27 mouse cellular contexts compared by ENCODE assay signal in genomic region chr5:113966452-113967150, GRCm38 (mm10). TPM values are rescaled to one million over a fixed set of nuclear protein-coding genes. Genes with fewer than 3 reads are reported as not detected.
A peak's percentile ranks its signal among the peaks of the same experiment; 100 is the strongest.
DNase-seq lines count a peak whose midpoint lies in the region; ATAC-seq and TF ChIP-seq lines count a peak whose summit lies in the region.
"Had no signal": no experiment of that assay in that cellular context is flagged by ENCODE, and none has a peak within 500 bp of the region (broad histone marks: within the 10 kb centered on the region; RNA-seq: fewer than 3 reads in every experiment).

No protein-coding gene starts in this region.

- DNase-seq in heart, postnatal 4 days = no peak
- no peak for DNase-seq in layer of hippocampus, adult 9-11 months
- no peak for DNase-seq in adrenal gland, adult (ENCODE audit: inconsistent age in 2 of 2, low spot score in 1 of 2)
- DNase-seq: adrenal gland, adult 8-10 months; cerebellum, adult 9-10 months; gastrocnemius, postnatal 10 days; heart, adult 18-20 months; heart, postnatal 36 days; kidney, adult 18-20 months; right cerebral cortex, postnatal 14 days; thymus, postnatal 25 days had no signal

- peaks cover 28% of the 10 kb centered on the region for H3K4me1 ChIP-seq in heart, embryonic 13.5 days
- H3K4me1 ChIP-seq in E14TG2a.4 (replicated peaks; ENCODE audit: low read depth, low read length) = peaks cover 89% of the 10 kb centered on the region
- no peaks in the 10 kb centered on the region for H3K4me1 ChIP-seq in intestine, embryonic 15.5 days (replicated peaks)
- no peaks in the 10 kb centered on the region for H3K4me1 ChIP-seq in stomach, embryonic 14.5 days (ENCODE audit: control insufficient read depth, insufficient read depth, low read length)
- H3K4me1 ChIP-seq: hindbrain, embryonic 15.5 days; limb, embryonic 13.5 days; midbrain, embryonic 15.5 days; neural tube, embryonic 15.5 days had no signal

- H3K9me3 ChIP-seq in heart, embryonic 13.5 days = no peaks in the 10 kb centered on the region
- H3K9me3 ChIP-seq in E14TG2a.4 (ENCODE audit: low read length) = no peaks in the 10 kb centered on the region
- H3K9me3 ChIP-seq in intestine, embryonic 15.5 days = no peaks in the 10 kb centered on the region
- no peaks in the 10 kb centered on the region for H3K9me3 ChIP-seq in stomach, embryonic 14.5 days (ENCODE audit: control insufficient read depth, low read depth, low read length)
- H3K9me3 ChIP-seq: hindbrain, embryonic 15.5 days; limb, embryonic 13.5 days; midbrain, embryonic 15.5 days; neural tube, embryonic 15.5 days had no signal

- 0 out of 2 replicates have a peak overlapping the region, but pooled peaks have one; percentile 20 for H3K27ac ChIP-seq in heart, embryonic 13.5 days (replicated peaks)
- peak overlapping the region; percentile 37; the same call in 1 of the 2 replicates for H3K27ac ChIP-seq in intestine, embryonic 15.5 days
- H3K27ac ChIP-seq in stomach, embryonic 14.5 days (ENCODE audit: low read length) = peak overlapping the region; percentile 30; the same call in 1 of the 2 replicates
- H3K27ac ChIP-seq: hindbrain, embryonic 15.5 days; kidney, postnatal 0 days; limb, embryonic 13.5 days; midbrain, embryonic 15.5 days; neural tube, embryonic 15.5 days had no signal

- H3K9ac ChIP-seq in heart, embryonic 13.5 days = peak overlapping the region; percentile 33; the same call in 1 of the 2 replicates
- H3K9ac ChIP-seq in intestine, embryonic 15.5 days = no peak overlapping the region
- H3K9ac ChIP-seq in stomach, embryonic 14.5 days (replicated peaks; ENCODE audit: low read depth, low read length) = no peak overlapping the region
- H3K9ac ChIP-seq: hindbrain, embryonic 15.5 days; limb, embryonic 13.5 days; midbrain, embryonic 15.5 days; neural tube, embryonic 15.5 days had no signal

- no peak for ATAC-seq in heart, embryonic 13.5 days (ENCODE audit: extremely low read depth, insufficient number of reproducible peaks, low FRiP score, low TSS enrichment)
- ATAC-seq in intestine, embryonic 15.5 days = peak; percentile 46; the same call in 1 of the 2 replicates
- ATAC-seq in stomach, embryonic 14.5 days (ENCODE audit: insufficient number of reproducible peaks, insufficient read depth, low FRiP score, low read depth) = peak; percentile 62
- ATAC-seq: forebrain, embryonic 14.5 days; midbrain, embryonic 15.5 days had no signal

- no peak for TF ChIP-seq CTCF in E14TG2a.4 (conservative IDR thresholded peaks at IDR 0.05; ENCODE audit: low read length)

- no peaks in the 10 kb centered on the region for H3K27me3 ChIP-seq in heart, embryonic 13.5 days (replicated peaks)
- no peaks in the 10 kb centered on the region for H3K27me3 ChIP-seq in E14TG2a.4 (ENCODE audit: insufficient read depth, low read length)
- no peaks in the 10 kb centered on the region for H3K27me3 ChIP-seq in intestine, embryonic 15.5 days (replicated peaks)
- no peaks in the 10 kb centered on the region for H3K27me3 ChIP-seq in stomach, embryonic 14.5 days (ENCODE audit: control insufficient read depth, insufficient read depth, low read length)
- H3K27me3 ChIP-seq: hindbrain, embryonic 15.5 days; limb, embryonic 13.5 days; midbrain, embryonic 15.5 days; neural tube, embryonic 15.5 days had no signal

- no peak overlapping the region for H3K4me3 ChIP-seq in heart, embryonic 13.5 days
- H3K4me3 ChIP-seq in E14TG2a.4 (replicated peaks; ENCODE audit: low read length) = peak overlapping the region; percentile 32
- H3K4me3 ChIP-seq in intestine, embryonic 15.5 days (replicated peaks) = no peak overlapping the region
- no peak overlapping the region for H3K4me3 ChIP-seq in stomach, embryonic 14.5 days (ENCODE audit: low read depth, low read length)
- H3K4me3 ChIP-seq: erythroblast, embryonic 14.5 days; hindbrain, embryonic 15.5 days; limb, embryonic 13.5 days; midbrain, embryonic 15.5 days; neural tube, embryonic 15.5 days had no signal

- peaks cover 72% of the 10 kb centered on the region for H3K36me3 ChIP-seq in heart, embryonic 13.5 days
- H3K36me3 ChIP-seq in E14TG2a.4 (ENCODE audit: insufficient read depth, low read length) = peaks cover 32% of the 10 kb centered on the region
- H3K36me3 ChIP-seq in intestine, embryonic 15.5 days = peaks cover 23% of the 10 kb centered on the region
- peaks cover 37% of the 10 kb centered on the region for H3K36me3 ChIP-seq in stomach, embryonic 14.5 days (ENCODE audit: control insufficient read depth, insufficient read depth, low read length)

- H3K4me2 ChIP-seq in heart, embryonic 13.5 days = no peak overlapping the region
- no peak overlapping the region for H3K4me2 ChIP-seq in intestine, embryonic 15.5 days (replicated peaks)
- H3K4me2 ChIP-seq in stomach, embryonic 14.5 days (replicated peaks; ENCODE audit: low read depth, low read length) = no peak overlapping the region
- H3K4me2 ChIP-seq: hindbrain, embryonic 15.5 days; limb, embryonic 13.5 days; midbrain, embryonic 15.5 days; neural tube, embryonic 15.5 days had no signal

- 68% methylated on average over 13 of the region's 13 CpGs for WGBS in heart, embryonic 13.5 days
- 61% methylated on average over 13 of the region's 13 CpGs for WGBS in intestine, embryonic 15.5 days
- 71% methylated on average over 13 of the region's 13 CpGs for WGBS in stomach, embryonic 14.5 days

RNA-seq across cellular contexts. Expression of gene Ssh1, which starts 27.1 kb away (rescaled TPM):
- polyA plus RNA-seq in heart, embryonic 13.5 days (2015; fragmentation: Nextera tagmentation; extraction: Ambion mirVana) = 12.4 and 13.5 TPM in 2 replicates
- total RNA-seq in heart, postnatal 4 days (2021) = 10 to 100 TPM; 24.0 to 25.0 TPM
- 10.1 and 11.8 TPM in 2 replicates for polyA plus RNA-seq in intestine, embryonic 15.5 days (2015; fragmentation: Nextera tagmentation; extraction: Ambion mirVana)
- 22.2 and 25.0 TPM in 2 replicates for polyA plus RNA-seq in stomach, embryonic 14.5 days (2014; fragmentation: Nextera tagmentation; extraction: Ambion mirVana)

RNA-seq across cellular contexts. Expression of gene Dao, which starts 36.9 kb away (rescaled TPM):
- polyA plus RNA-seq in heart, embryonic 13.5 days (2015; fragmentation: Nextera tagmentation; extraction: Ambion mirVana) = not detected in 2 replicates
- total RNA-seq in heart, postnatal 4 days (2021) = not detected
- 13.8 and 17.1 TPM in 2 replicates for polyA plus RNA-seq in intestine, embryonic 15.5 days (2015; fragmentation: Nextera tagmentation; extraction: Ambion mirVana)
- 0.16 and 0.17 TPM in 2 replicates for polyA plus RNA-seq in stomach, embryonic 14.5 days (2014; fragmentation: Nextera tagmentation; extraction: Ambion mirVana)
- total RNA-seq: adrenal gland, adult 8-10 months; common myeloid progenitor, adult 5-6 weeks; gastrocnemius, postnatal 10 days; heart, adult 18-20 months; heart, postnatal 36 days; layer of hippocampus, postnatal 25 days; left cerebral cortex, postnatal 10 days had no signal
- polyA plus RNA-seq: embryonic facial prominence, embryonic 11.5 days; erythroblast, embryonic 14.5 days; forebrain, embryonic 14.5 days; limb, embryonic 13.5 days; lung, embryonic 16.5 days; midbrain, embryonic 15.5 days; neural tube, embryonic 15.5 days had no signal

RNA-seq across cellular contexts. Expression of gene Coro1c, which starts 58.0 kb away (rescaled TPM):
- polyA plus RNA-seq in heart, embryonic 13.5 days (2015; fragmentation: Nextera tagmentation; extraction: Ambion mirVana) = 95.4 and 99.4 TPM in 2 replicates
- total RNA-seq in heart, postnatal 4 days (2021) = 100 to 1,000 TPM in 1 of 2 experiments, 10 to 100 TPM in 1; 92.4 to 108 TPM
- 167 and 173 TPM in 2 replicates for polyA plus RNA-seq in intestine, embryonic 15.5 days (2015; fragmentation: Nextera tagmentation; extraction: Ambion mirVana)
- polyA plus RNA-seq in stomach, embryonic 14.5 days (2014; fragmentation: Nextera tagmentation; extraction: Ambion mirVana) = 131 and 145 TPM in 2 replicates

Comparison
In these comparisons a context has a peak if more than half of its experiments do, and no peak if none do; other contexts are left out.
1. RNA of gene Dao, which starts 36.9 kb away (polyA plus RNA-seq): 13.8 to 17.1 TPM in intestine, embryonic 15.5 days; 0.16 to 0.17 TPM in stomach, embryonic 14.5 days and not detected in heart, embryonic 13.5 days; every median in the first group is over 10 times any median in the second.
2. Peak in every context shown above with its lines, with median percentiles within 50 percentile points of each other: H3K27ac ChIP-seq.